Mouse (Mus musculus) liver, embryonic 12.5 days (tissue): ENCODE data around the gene Arsk. TPM values are rescaled to one million over a fixed set of nuclear protein-coding genes. Genes with fewer than 3 reads are reported as not detected.

Source experiments
- ATAC-seq: fragments of 200-750 bp; cut with Nextera tagmentation; 2 replicates; pipeline ENCODE4 v1.8.0; 2017; ENCODE audit warnings: moderate number of reproducible peaks, mild to moderate bottlenecking, moderate library complexity
- H3K27ac ChIP-seq: fragments of 300-500 bp; sonication (generic); 2 replicates; pipeline ENCODE4 v1.5.1; 2016; ENCODE audit warnings: mild to moderate bottlenecking
- H3K27me3 ChIP-seq: fragments of 300-500 bp; sonication (generic); replicated peaks from 2 replicates; pipeline ENCODE4 v1.6.1; 2016; ENCODE audit warnings: mild to moderate bottlenecking, moderate library complexity
- H3K36me3 ChIP-seq: fragments of 300-500 bp; sonication (generic); 2 replicates; pipeline ENCODE4 v1.6.1; 2016; ENCODE audit warnings: mild to moderate bottlenecking, moderate library complexity
- H3K4me1 ChIP-seq: fragments of 300-500 bp; sonication (generic); 2 replicates; pipeline ENCODE4 v1.6.1; 2016
- H3K4me2 ChIP-seq: fragments of 300-500 bp; sonication (generic); 2 replicates; pipeline ENCODE4 v1.6.1; 2016; ENCODE audit warnings: mild to moderate bottlenecking, moderate library complexity
- H3K4me3 ChIP-seq: fragments of 300-500 bp; sonication (generic); 2 replicates; pipeline ENCODE4 v1.5.1; 2016; ENCODE audit warnings: mild to moderate bottlenecking, moderate library complexity
- H3K9ac ChIP-seq: fragments of 300-500 bp; sonication (generic); 2 replicates; pipeline ENCODE4 v1.6.1; 2016; ENCODE audit warnings: mild to moderate bottlenecking, moderate library complexity
- H3K9me3 ChIP-seq: fragments of 300-500 bp; sonication (generic); replicated peaks from 2 replicates; pipeline ENCODE4 v1.6.1; 2016; ENCODE audit warnings: mild to moderate bottlenecking, moderate library complexity
- WGBS: fragments of 180-500 bp; shearing (Covaris S2); methylation state at CpG from one replicate; pipeline ENCODE4 v1.1.7; 2016; ENCODE audit not compliant: insufficient replicate concordance; 5-methylcytosine and 5-hydroxymethylcytosine counted together
- polyA plus RNA-seq: library from polyadenylated mRNA; unstranded; fragments of >200 nt; fragmentation: Nextera tagmentation; extraction: Ambion mirVana; gene quantifications from 2 replicates; pipeline ENCODE4 v1.2.1, GENCODE M21; 2016

Arsk gene
- polyA plus RNA-seq, 1 experiment from 2014 or later: 3.3 TPM

DNA sequence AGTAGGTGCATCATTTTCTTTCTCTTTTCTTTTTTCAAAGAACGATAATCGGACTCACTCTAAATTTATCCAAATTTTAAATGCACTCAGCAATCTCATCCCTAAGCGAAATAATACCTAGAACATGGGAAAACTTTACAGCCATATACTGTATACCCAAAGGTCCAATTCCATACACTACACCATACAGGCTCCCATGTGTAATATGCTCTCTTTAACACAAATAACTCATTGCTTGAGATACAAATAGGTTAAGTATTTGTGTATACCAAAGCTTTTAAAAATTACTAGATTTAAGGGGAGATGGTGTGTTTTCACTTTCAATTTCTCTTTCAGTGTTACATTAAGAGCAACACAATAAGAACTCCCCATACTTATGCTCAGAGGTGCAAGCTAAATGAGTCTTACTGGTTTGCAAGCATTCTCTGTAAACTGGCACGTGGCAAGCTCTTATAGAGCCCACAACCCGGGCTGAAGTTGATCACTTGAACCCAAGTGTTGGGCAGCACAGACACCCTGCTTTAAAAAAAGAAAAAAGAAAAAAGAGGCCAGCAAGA lies 79.5 kb downstream of the Arsk start:
- H3K36me3 ChIP-seq: peaks cover 2% of the 10 kb centered on the region
- no peaks in the 10 kb centered on the region for H3K9me3 ChIP-seq
- peak overlapping the region; percentile 73 for H3K4me2 ChIP-seq
- ATAC-seq: peak; percentile 47
- no peaks in the 10 kb centered on the region; the same call in 1 of the 2 replicates for H3K27me3 ChIP-seq
- WGBS: 32% methylated on average over 5 of the region's 5 CpGs
- peak overlapping the region; percentile 95; the same call in 1 of the 2 replicates for H3K27ac ChIP-seq
- H3K4me3 ChIP-seq: peak overlapping the region; percentile 73
- H3K9ac ChIP-seq: peak overlapping the region; percentile 89
- peaks cover 19% of the 10 kb centered on the region for H3K4me1 ChIP-seq

DNA sequence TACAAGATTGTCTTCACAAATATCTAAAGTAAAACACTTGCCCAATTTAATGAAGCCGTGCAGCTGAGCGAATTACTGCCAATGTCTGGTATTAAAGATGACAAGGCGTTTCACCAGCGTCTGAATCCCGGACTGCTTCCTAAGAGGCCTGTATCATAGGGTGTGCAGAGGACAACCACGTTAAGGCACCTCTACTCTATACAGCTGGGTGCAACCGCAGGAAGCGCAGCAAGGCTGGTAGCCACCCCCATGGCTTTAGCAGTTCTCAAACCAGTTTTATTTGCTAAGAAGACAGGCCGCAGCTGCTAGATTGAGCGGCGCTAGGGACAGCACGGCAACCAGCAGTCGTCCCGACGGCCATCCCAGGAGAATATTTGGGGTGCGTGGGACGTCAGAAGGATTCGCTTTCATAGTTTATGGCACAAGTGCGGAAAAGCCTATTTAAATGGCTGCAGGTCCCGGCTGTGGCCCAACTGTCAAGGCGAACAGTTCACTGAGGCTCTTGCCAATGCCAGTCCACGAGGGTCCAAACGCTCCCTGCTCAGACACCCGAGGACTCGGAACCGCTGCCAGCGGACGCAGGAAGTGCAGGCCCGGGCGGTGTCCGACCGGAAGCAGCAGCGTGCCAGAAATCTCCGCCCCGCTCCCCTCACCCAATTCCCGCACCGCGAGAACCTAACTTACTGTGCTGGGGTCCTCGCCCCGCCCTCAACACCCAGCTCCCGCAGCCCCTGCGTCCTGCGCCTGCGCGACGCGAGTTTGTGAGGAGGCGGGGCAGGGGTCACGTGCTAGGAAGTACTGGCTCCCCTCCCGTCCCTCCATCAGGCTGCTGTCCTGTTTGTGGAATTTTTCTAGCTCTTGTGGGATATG lies 80.3 kb downstream of the Arsk start, which contains the start of gene Rfesd:
Gene Rfesd (minus strand): TSS at position 746 of the 870 bp plus-strand sequence.
- H3K27ac ChIP-seq: peak within 1 kb of the TSS; percentile 95
- no peaks in the 10 kb centered on the region for H3K9me3 ChIP-seq
- WGBS: under 1% methylated on average over 50 of the region's 50 CpGs
- H3K4me3 ChIP-seq: peak within 1 kb of the TSS; percentile 73
- H3K36me3 ChIP-seq: peaks cover 7% of the 10 kb centered on the region
- H3K4me1 ChIP-seq: peaks cover 25% of the 10 kb centered on the region
- peak within 1 kb of the TSS; percentile 89 for H3K9ac ChIP-seq
- no peaks in the 10 kb centered on the region; the same call in 1 of the 2 replicates for H3K27me3 ChIP-seq
- peak within 1 kb of the TSS; percentile 73 for H3K4me2 ChIP-seq
- peak; percentile 84 for ATAC-seq

GRCm38 (mm10) chr13:76017465-76017864 lies 81.0 kb downstream of the Arsk start:
- peak overlapping the region; percentile 73 for H3K4me3 ChIP-seq
- WGBS: 13% methylated on average over 4 of the region's 4 CpGs
- no peaks in the 10 kb centered on the region for H3K9me3 ChIP-seq
- H3K4me1 ChIP-seq: peaks cover 32% of the 10 kb centered on the region
- peak overlapping the region; percentile 95 for H3K27ac ChIP-seq
- H3K4me2 ChIP-seq: peak overlapping the region; percentile 73
- no peaks in the 10 kb centered on the region for H3K27me3 ChIP-seq
- peak; percentile 76 for ATAC-seq
- H3K9ac ChIP-seq: peak overlapping the region; percentile 89
- peaks cover 14% of the 10 kb centered on the region for H3K36me3 ChIP-seq

GRCm38 (mm10) chr13:76014511-76014910 lies 83.9 kb downstream of the Arsk start:
- peaks cover 27% of the 10 kb centered on the region for H3K36me3 ChIP-seq
- H3K4me1 ChIP-seq: peaks cover 41% of the 10 kb centered on the region
- no peak for ATAC-seq
- no peaks in the 10 kb centered on the region for H3K27me3 ChIP-seq
- H3K4me3 ChIP-seq: peak overlapping the region; percentile 41
- H3K9ac ChIP-seq: no peak overlapping the region
- WGBS: 16% methylated on average over 2 of the region's 2 CpGs
- H3K9me3 ChIP-seq: no peaks in the 10 kb centered on the region
- peak overlapping the region; percentile 63 for H3K4me2 ChIP-seq
- H3K27ac ChIP-seq: no peak overlapping the region

Other genes with a start within 250 kb of the Arsk start
- 9.7 and 9.8 TPM in 2 replicates for gene Rhobtb3, start 154.7 kb downstream of the Arsk start, polyA plus RNA-seq
- 0.77 and 1.3 TPM in 2 replicates for gene Spata9, start 131.5 kb downstream of the Arsk start, polyA plus RNA-seq
- 230 and 231 TPM in 2 replicates for gene Rfesd, start 79.9 kb downstream of the Arsk start, polyA plus RNA-seq
- gene Gpr150, start 41.7 kb downstream of the Arsk start, polyA plus RNA-seq: 5.9 and 6.2 TPM in 2 replicates
- gene Ttc37, start 74 bp upstream of the Arsk start, polyA plus RNA-seq: 9.5 and 10.1 TPM in 2 replicates
- not detected in 2 replicates for gene Fam81b, start 206.4 kb upstream of the Arsk start, polyA plus RNA-seq